Mouse (Mus musculus) CH12.LX (cell line): ENCODE data around the gene Aldh3b2. TPM values are rescaled to one million over a fixed set of nuclear protein-coding genes. Genes with fewer than 3 reads are reported as not detected.
A peak's percentile ranks its signal among the peaks of the same experiment; 100 is the strongest.

Experiments
- DNase-seq: peaks from one replicate; pipeline ENCODE4 v3.0.0-alpha.2; 2013; ENCODE audit errors: extremely low read depth
- H3K27ac ChIP-seq: 2 replicates; pipeline ENCODE4 v1.5.1; 2012; ENCODE audit warnings: low read depth, mild to moderate bottlenecking, control low read depth, moderate library complexity; ENCODE audit not compliant: insufficient read depth
- H3K27me3 ChIP-seq: replicated peaks from 2 replicates; pipeline ENCODE3; 2012; ENCODE audit warnings: inconsistent platforms
- H3K36me3 ChIP-seq, 2 experiments: replicated peaks in 1 of 2; 2 replicates each; pipeline versions ENCODE3 to v1.6.1; 2012; ENCODE audit warnings: inconsistent platforms in 1 of 2, low read length in 1 of 2, mild to moderate bottlenecking in 1 of 2, mixed read lengths in 1 of 2, moderate library complexity in 1 of 2; ENCODE audit not compliant: control insufficient read depth in 1 of 2, insufficient read depth in 1 of 2
- H3K4me1 ChIP-seq, 2 experiments: 2 replicates each; pipeline ENCODE4 v1.6.1; 2012; ENCODE audit warnings: inconsistent platforms in 1 of 2, moderate library complexity in 1 of 2; ENCODE audit not compliant: insufficient read depth in 2 of 2, control insufficient read depth in 1 of 2
- H3K4me2 ChIP-seq: 2 replicates; pipeline ENCODE4 v1.6.1; 2012; ENCODE audit warnings: low read depth, mild to moderate bottlenecking, control low read depth; ENCODE audit not compliant: poor library complexity, insufficient read depth, severe bottlenecking
- H3K4me3 ChIP-seq, 3 experiments: fragments of 150-350 bp in 1 of 3; sonication (generic) in 1 of 3; replicated peaks in 1 of 3; 2 replicates each; pipeline versions ENCODE3 to v1.5.1; 2011 to 2012; ENCODE audit warnings: low read depth in 2 of 3, low read length in 2 of 3, mild to moderate bottlenecking in 2 of 3, moderate library complexity in 2 of 3, control low read depth in 1 of 3, improper control_type of control experiment in 1 of 3, inconsistent platforms in 1 of 3, mixed read lengths in 1 of 3; ENCODE audit not compliant: poor library complexity in 1 of 3
- H3K79me2 ChIP-seq: replicated peaks from 2 replicates; pipeline ENCODE4 v1.6.1; 2012; ENCODE audit warnings: mild to moderate bottlenecking, moderate library complexity; ENCODE audit not compliant: control insufficient read depth, poor library complexity, insufficient read depth, severe bottlenecking; ENCODE audit errors: extremely low read depth
- H3K9ac ChIP-seq: 2 replicates; pipeline ENCODE4 v1.6.1; 2012; ENCODE audit warnings: low read depth, mild to moderate bottlenecking, control low read depth, moderate library complexity; ENCODE audit not compliant: insufficient read depth
- H3K9me3 ChIP-seq: replicated peaks from 2 replicates; pipeline ENCODE3; 2012; ENCODE audit warnings: low read length, inconsistent platforms, mixed read lengths
- BHLHE40 ChIP-seq: IDR thresholded peaks from 2 replicates; pipeline ENCODE4 v1.6.1; 2011; ENCODE audit warnings: mild to moderate bottlenecking, low read depth, low read length, improper control_type of control experiment
- ELF1 ChIP-seq: IDR thresholded peaks from 2 replicates; pipeline ENCODE4 v1.6.1; 2014; ENCODE audit warnings: low read depth, mild to moderate bottlenecking, inconsistent platforms, low read length, improper control_type of control experiment
- EP300 ChIP-seq: IDR thresholded peaks from 2 replicates; pipeline ENCODE4 v1.6.1; 2011; ENCODE audit warnings: low read length, improper control_type of control experiment
- ETS1 ChIP-seq: conservative IDR thresholded peaks from 2 replicates; pipeline ENCODE4 v1.6.1; 2012; ENCODE audit warnings: low read depth, mild to moderate bottlenecking, inconsistent platforms, low read length, improper control_type of control experiment, moderate library complexity
- HCFC1 ChIP-seq: IDR thresholded peaks from 2 replicates; pipeline ENCODE4 v1.6.1; 2012; ENCODE audit warnings: low read depth, mild to moderate bottlenecking, inconsistent platforms, low read length, improper control_type of control experiment
- IRF4 ChIP-seq: IDR thresholded peaks from 2 replicates; pipeline ENCODE4 v1.6.1; 2014; ENCODE audit warnings: low read depth, mild to moderate bottlenecking, inconsistent platforms, low read length, improper control_type of control experiment
- JUN ChIP-seq: IDR thresholded peaks from 2 replicates; pipeline ENCODE4 v1.6.1; 2011; ENCODE audit warnings: low read depth, mild to moderate bottlenecking, low read length, improper control_type of control experiment, moderate library complexity; ENCODE audit not compliant: insufficient read depth
- JUND ChIP-seq: conservative IDR thresholded peaks from 2 replicates; pipeline ENCODE4 v1.6.1; 2011; ENCODE audit warnings: low read depth, low read length, improper control_type of control experiment
- MAFK ChIP-seq: IDR thresholded peaks from 2 replicates; pipeline ENCODE4 v1.6.1; 2011; ENCODE audit warnings: low read length, improper control_type of control experiment; ENCODE audit not compliant: insufficient replicate concordance
- MEF2A ChIP-seq: IDR thresholded peaks from 2 replicates; pipeline ENCODE4 v1.6.1; 2014; ENCODE audit warnings: low read depth, mild to moderate bottlenecking, inconsistent platforms, low read length, improper control_type of control experiment, borderline replicate concordance
- MYC ChIP-seq: IDR thresholded peaks from 2 replicates; pipeline ENCODE4 v1.6.1; 2011; ENCODE audit warnings: low read depth, mild to moderate bottlenecking, improper control_type of control experiment, low read length
- PAX5 ChIP-seq: IDR thresholded peaks from 2 replicates; pipeline ENCODE4 v1.6.1; 2012; ENCODE audit warnings: low read length, inconsistent platforms, mixed read lengths
- POLR2A ChIP-seq: IDR thresholded peaks from 2 replicates; pipeline ENCODE4 v1.6.1; 2011; ENCODE audit warnings: low read depth, mild to moderate bottlenecking, improper control_type of control experiment, low read length
- POLR2AphosphoS2 ChIP-seq: IDR thresholded peaks from 2 replicates; pipeline ENCODE4 v1.6.1; 2011; ENCODE audit warnings: low read depth, low read length, improper control_type of control experiment
- RAD21 ChIP-seq: IDR thresholded peaks from 2 replicates; pipeline ENCODE4 v1.6.1; 2011; ENCODE audit warnings: low read depth, mild to moderate bottlenecking, low read length, improper control_type of control experiment, moderate library complexity
- SIN3A ChIP-seq: IDR thresholded peaks from 2 replicates; pipeline ENCODE4 v1.6.1; 2012; ENCODE audit warnings: low read length, improper control_type of control experiment, inconsistent platforms
- SMC3 ChIP-seq: IDR thresholded peaks from 2 replicates; pipeline ENCODE4 v1.6.1; 2011; ENCODE audit warnings: low read depth, low read length, improper control_type of control experiment
- TBP ChIP-seq: conservative IDR thresholded peaks from 2 replicates; pipeline ENCODE4 v1.6.1; 2011; ENCODE audit warnings: low read depth, low read length, improper control_type of control experiment
- TCF12 ChIP-seq: IDR thresholded peaks from 2 replicates; pipeline ENCODE4 v1.6.1; 2014; ENCODE audit warnings: low read depth, mild to moderate bottlenecking, inconsistent platforms, low read length, improper control_type of control experiment
- USF1 ChIP-seq: IDR thresholded peaks from 2 replicates; pipeline ENCODE4 v1.6.1; 2014; ENCODE audit warnings: low read depth, mild to moderate bottlenecking, inconsistent platforms, low read length, improper control_type of control experiment
- ZMIZ1 ChIP-seq: IDR thresholded peaks from 2 replicates; pipeline ENCODE4 v1.6.1; 2012; ENCODE audit warnings: low read depth, mild to moderate bottlenecking, inconsistent platforms, low read length, improper control_type of control experiment
- dilution Hi-C: fragments of 300-500 bp; cut with MboI; formaldehyde crosslinking; loops from 2 replicates; pipeline ENCODE4 v1.14.3; 2020; ENCODE audit warnings: low sequenced_read_pairs; ENCODE audit not compliant: extremely low pct_unique_long_range_greater_than_20kb, extremely low pct_ligation_motif_present
- in situ Hi-C: fragments of 300-500 bp; cut with MboI; formaldehyde crosslinking; loops from 3 replicates; pipeline ENCODE4 v1.14.3; 2019; ENCODE audit warnings: low sequenced_read_pairs, low pct_ligation_motif_present, low pct_unique_long_range_greater_than_20kb, mixed read lengths
- polyA plus RNA-seq: library from polyadenylated mRNA; unstranded; fragments of >175 nt; gene quantifications from 2 replicates; pipeline ENCODE4 v1.2.1, GENCODE M21; 2012; ENCODE audit warnings: low read depth; ENCODE audit not compliant: insufficient read length
- total RNA-seq, 2 experiments: library from RNA; depleted of rRNA; stranded (reverse); fragments of 300-350 nt in 1 of 2; fragments of >200 nt in 1 of 2; gene quantifications; 2 replicates each; pipeline ENCODE4 v1.2.3; 2012 to 2014

Aldh3b2 gene
- total RNA-seq (2012; rRNA removed) (not detected in 2 replicates), total RNA-seq (2014; rRNA removed) (not detected in 2 replicates), polyA plus RNA-seq (not detected in 2 replicates)

DNA sequence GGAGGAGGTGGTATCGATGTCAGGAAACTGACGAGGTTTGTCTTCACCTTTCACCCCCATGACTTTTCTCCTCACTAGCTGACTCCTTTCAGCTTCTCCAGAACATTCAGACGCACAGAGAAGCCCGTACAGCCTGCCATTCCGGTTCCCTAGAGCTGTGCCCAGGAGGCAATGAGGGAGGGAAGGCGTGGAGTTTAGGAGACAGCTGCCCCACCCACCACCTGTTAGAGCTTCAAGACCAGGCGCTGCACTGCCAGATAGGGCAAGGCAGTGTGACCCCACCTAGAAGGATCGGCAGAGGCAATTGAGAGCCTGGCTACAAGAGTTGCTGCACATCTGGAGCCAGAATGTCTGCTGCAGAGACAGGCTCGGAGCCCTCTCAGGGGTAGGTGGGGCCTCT lies at the start of gene Aldh3b2:
Aldh3b2 (plus strand) TSS at position 100 of the 400 bp plus-strand sequence.
- Histone ChIP-seq H3K79me2 (no peaks in the 10 kb centered on the region), H3K27me3 (peaks cover 7% of the 10 kb centered on the region), H3K36me3 (no peaks in the 10 kb centered on the region), H3K4me3 (no peak within 1 kb of the TSS), H3K4me1 (peaks cover 9 to 26% of the 10 kb centered on the region in 2 experiments), H3K9me3 (no peaks in the 10 kb centered on the region), H3K9ac (no peak within 1 kb of the TSS), H3K27ac (no peak within 1 kb of the TSS), H3K4me2 (no peak within 1 kb of the TSS)
- in situ Hi-C loops (no loop called here), dilution Hi-C loops (no loop called here)
- TF ChIP-seq TCF12 (no peak), SIN3A (no peak), MEF2A (no peak), PAX5 (no peak), POLR2A (no peak), RAD21 (no peak)
- DNase-seq, result no peak

DNA sequence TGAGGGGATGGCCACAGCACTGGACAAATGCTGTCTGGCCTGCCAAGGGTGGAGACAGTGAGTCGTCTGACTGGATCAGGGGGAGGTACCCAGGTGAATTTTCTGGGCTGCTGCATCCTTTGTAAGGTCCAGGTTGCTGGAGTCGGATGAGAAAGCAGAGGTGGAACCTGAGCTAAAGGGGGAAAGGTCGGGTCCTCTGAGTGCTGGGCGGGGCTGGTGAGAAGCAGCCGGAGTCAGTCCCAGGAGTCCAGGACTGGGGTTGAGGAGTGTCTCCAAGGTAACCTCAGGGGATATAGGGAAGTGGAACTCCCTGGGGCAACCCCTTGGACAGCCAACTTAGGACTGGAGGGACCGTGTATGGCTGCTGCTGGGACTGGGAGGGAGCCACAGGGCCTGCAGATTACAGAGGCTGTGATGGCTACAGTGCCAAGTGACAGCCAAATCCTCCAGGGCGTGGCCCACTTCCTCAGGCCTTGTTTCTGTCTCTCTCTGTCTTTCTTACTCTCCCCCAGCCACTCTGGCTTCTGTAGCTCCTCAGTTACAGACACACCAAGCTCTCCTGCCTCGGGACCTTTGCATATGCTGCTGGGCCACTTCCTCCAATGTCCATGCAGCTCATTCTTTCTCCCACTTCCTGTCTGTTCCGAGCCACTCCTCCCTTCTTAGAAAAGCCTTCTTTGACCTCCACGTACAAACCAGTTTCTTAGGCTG lies 49.3 kb upstream of the Aldh3b2 start:
- Histone ChIP-seq H3K4me3 (peak overlapping the region in 1 of 3 experiments; percentile 1), H3K4me2 (peak overlapping the region; percentile 34; the same call in 1 of the 2 replicates), H3K9me3 (no peaks in the 10 kb centered on the region), H3K27me3 (no peaks in the 10 kb centered on the region), H3K9ac (peak overlapping the region; percentile 2; the same call in 1 of the 2 replicates), H3K79me2 (no peaks in the 10 kb centered on the region), H3K4me1 (peaks cover 30 to 59% of the 10 kb centered on the region in 2 experiments), H3K27ac (peak overlapping the region; percentile 84), H3K36me3 (peaks cover 0 to 20% of the 10 kb centered on the region in 2 experiments)
- peak; percentile 75 for DNase-seq
- dilution Hi-C loops, result no loop called here
- in situ Hi-C loops, result no loop called here
- TF ChIP-seq MYC (no peak), JUN (no peak), RAD21 (peak; percentile 6; the same call in 1 of the 2 replicates), ELF1 (peak; percentile 61), MEF2A (peak; percentile 62; the same call in 1 of the 2 replicates), IRF4 (peak; percentile 61), TBP (0 out of 2 replicates have a peak, but pooled peaks have one; percentile 38), HCFC1 (no peak), SMC3 (no peak), ZMIZ1 (0 out of 2 replicates have a peak, but pooled peaks have one; percentile 29), POLR2A (peak; percentile 45; the same call in 1 of the 2 replicates), EP300 (peak; percentile 57), MAFK (no peak), JUND (no peak), BHLHE40 (no peak), ETS1 (no peak), POLR2AphosphoS2 (no peak), USF1 (no peak)
